Mouse (Mus musculus) lung, postnatal 0 days (tissue): ENCODE data around the gene Sipa1l2.

ENCODE experiments used
- CTCF ChIP-seq: IDR thresholded peaks from 2 replicates; pipeline ENCODE4 v1.5.1; 2016; ENCODE audit warnings: antibody characterized with exemption, mild to moderate bottlenecking
- EP300 ChIP-seq: IDR thresholded peaks from 2 replicates; pipeline ENCODE4 v1.6.1; 2016; ENCODE audit warnings: antibody characterized with exemption, mild to moderate bottlenecking, control low read depth

GRCm38 (mm10) chr8:125611799-125612560 lies 42.4 kb upstream of the Sipa1l2 start:
- TF ChIP-seq CTCF: no peak
- TF ChIP-seq EP300: no peak
